Mouse (Mus musculus): ENCODE measurements at regions not wholly inside any gene's neighbourhood (a gene's known extent, or its start where the extent isn't known, plus 50 kb on each side); places are given as distances from the start of the nearest gene placed in this dataset.

- no peak for ATAC-seq (ENCODE audit: insufficient read depth)
- no peak for DNase-seq (ENCODE audit: low read depth in 3 of 3, low spot score in 3 of 3)
- TF ChIP-seq CTCF (IDR thresholded peaks at IDR 0.05; ENCODE audit: low read depth) (no peak), EP300 (IDR thresholded peaks at IDR 0.05; ENCODE audit: low read depth) (no peak)
- no peaks in the 10 kb centered on the region for H3K27me3 ChIP-seq (ENCODE audit: control insufficient read depth, insufficient read depth, low read length)
- no peaks in the 10 kb centered on the region for H3K9me3 ChIP-seq (ENCODE audit: control insufficient read depth, low read length)
- H3K4me2 ChIP-seq (ENCODE audit: low read depth): no peak overlapping the region
- no peaks in the 10 kb centered on the region for H3K36me3 ChIP-seq (replicated peaks; ENCODE audit: control insufficient read depth, insufficient read depth, low read depth)
- no peak overlapping the region for H3K4me3 ChIP-seq (ENCODE audit: insufficient read depth in 1 of 2, low read depth in 2 of 2, low read length in 2 of 2)
- no peak overlapping the region for H3K27ac ChIP-seq
- H3K9ac ChIP-seq (replicated peaks): no peak overlapping the region
- H3K4me1 ChIP-seq (replicated peaks; ENCODE audit: control insufficient read depth in 2 of 2, insufficient read depth in 2 of 2, low read length in 1 of 2): no peaks in the 10 kb centered on the region
These were observed 303.6 kb downstream of the Col12a1 start for GRCm38 (mm10) chr9:79414989-79415388.

- Histone ChIP-seq H3K4me2 (ENCODE audit: low read depth) (no peak overlapping the region), H3K27me3 (ENCODE audit: control insufficient read depth, insufficient read depth, low read length) (no peaks in the 10 kb centered on the region), H3K9me3 (ENCODE audit: control insufficient read depth, low read length) (no peaks in the 10 kb centered on the region), H3K36me3 (replicated peaks; ENCODE audit: control insufficient read depth, insufficient read depth, low read depth) (no peaks in the 10 kb centered on the region), H3K27ac (no peak overlapping the region), H3K4me3 (ENCODE audit: insufficient read depth in 1 of 2, low read depth in 2 of 2, low read length in 2 of 2) (no peak overlapping the region), H3K4me1 (replicated peaks; ENCODE audit: control insufficient read depth in 2 of 2, insufficient read depth in 2 of 2, low read length in 1 of 2) (no peaks in the 10 kb centered on the region), H3K9ac (replicated peaks) (no peak overlapping the region)
- WGBS (ENCODE audit: insufficient replicate concordance): 64% methylated on average over 1 of the region's 1 CpGs
- TF ChIP-seq EP300 (IDR thresholded peaks at IDR 0.05; ENCODE audit: low read depth) (no peak), CTCF (IDR thresholded peaks at IDR 0.05; ENCODE audit: low read depth) (no peak)
- no peak for ATAC-seq (ENCODE audit: insufficient read depth)
- DNase-seq (ENCODE audit: low read depth in 3 of 3, low spot score in 3 of 3): no peak
These were observed 288.2 kb downstream of the Col12a1 start for GRCm38 (mm10) chr9:79430417-79430816.

- no peak for DNase-seq (ENCODE audit: low read depth in 3 of 3, low spot score in 3 of 3)
- 79% methylated on average over 3 of the region's 3 CpGs for WGBS (ENCODE audit: insufficient replicate concordance)
These were observed 281.0 kb downstream of the Col12a1 start for GRCm38 (mm10) chr9:79437636-79438035.

GRCm38 (mm10) chr9:79439233-79439960, 279.2 kb downstream of the Col12a1 start:
- Histone ChIP-seq H3K4me2 (ENCODE audit: low read depth) (no peak overlapping the region), H3K27ac (no peak overlapping the region), H3K27me3 (ENCODE audit: control insufficient read depth, insufficient read depth, low read length) (no peaks in the 10 kb centered on the region), H3K4me1 (replicated peaks; ENCODE audit: control insufficient read depth in 2 of 2, insufficient read depth in 2 of 2, low read length in 1 of 2) (no peaks in the 10 kb centered on the region), H3K9me3 (ENCODE audit: control insufficient read depth, low read length) (no peaks in the 10 kb centered on the region), H3K4me3 (ENCODE audit: insufficient read depth in 1 of 2, low read depth in 2 of 2, low read length in 2 of 2) (no peak overlapping the region), H3K9ac (replicated peaks) (no peak overlapping the region), H3K36me3 (replicated peaks; ENCODE audit: control insufficient read depth, insufficient read depth, low read depth) (no peaks in the 10 kb centered on the region)
- ATAC-seq (ENCODE audit: insufficient read depth) (no peak), DNase-seq (ENCODE audit: low read depth in 3 of 3, low spot score in 3 of 3) (no peak)
- TF ChIP-seq CTCF (IDR thresholded peaks at IDR 0.05; ENCODE audit: low read depth) (no peak), EP300 (IDR thresholded peaks at IDR 0.05; ENCODE audit: low read depth) (no peak)
- WGBS (ENCODE audit: insufficient replicate concordance): 37% methylated on average over 11 of the region's 11 CpGs

More at GRCm38 (mm10) chr9:79437636-79438035, 281.0 kb downstream of the Col12a1 start:
- ATAC-seq (ENCODE audit: insufficient read depth): no peak
- Histone ChIP-seq H3K27ac (no peak overlapping the region), H3K36me3 (replicated peaks; ENCODE audit: control insufficient read depth, insufficient read depth, low read depth) (no peaks in the 10 kb centered on the region), H3K4me2 (ENCODE audit: low read depth) (no peak overlapping the region), H3K4me3 (ENCODE audit: insufficient read depth in 1 of 2, low read depth in 2 of 2, low read length in 2 of 2) (no peak overlapping the region), H3K4me1 (replicated peaks; ENCODE audit: control insufficient read depth in 2 of 2, insufficient read depth in 2 of 2, low read length in 1 of 2) (no peaks in the 10 kb centered on the region), H3K9me3 (ENCODE audit: control insufficient read depth, low read length) (no peaks in the 10 kb centered on the region), H3K9ac (replicated peaks) (no peak overlapping the region), H3K27me3 (ENCODE audit: control insufficient read depth, insufficient read depth, low read length) (no peaks in the 10 kb centered on the region)
- no peak for TF ChIP-seq CTCF (IDR thresholded peaks at IDR 0.05; ENCODE audit: low read depth)
- TF ChIP-seq EP300 (IDR thresholded peaks at IDR 0.05; ENCODE audit: low read depth): no peak

- Histone ChIP-seq H3K9ac (replicated peaks) (no peak overlapping the region), H3K4me3 (ENCODE audit: insufficient read depth in 1 of 2, low read depth in 2 of 2, low read length in 2 of 2) (no peak overlapping the region), H3K4me1 (replicated peaks; ENCODE audit: control insufficient read depth in 2 of 2, insufficient read depth in 2 of 2, low read length in 1 of 2) (no peaks in the 10 kb centered on the region), H3K36me3 (replicated peaks; ENCODE audit: control insufficient read depth, insufficient read depth, low read depth) (no peaks in the 10 kb centered on the region), H3K27me3 (ENCODE audit: control insufficient read depth, insufficient read depth, low read length) (no peaks in the 10 kb centered on the region), H3K4me2 (ENCODE audit: low read depth) (no peak overlapping the region), H3K27ac (no peak overlapping the region), H3K9me3 (ENCODE audit: control insufficient read depth, low read length) (no peaks in the 10 kb centered on the region)
- 52% methylated on average over 3 of the region's 3 CpGs for WGBS (ENCODE audit: insufficient replicate concordance)
- DNase-seq (ENCODE audit: low read depth in 3 of 3, low spot score in 3 of 3) (no peak), ATAC-seq (ENCODE audit: insufficient read depth) (no peak)
- TF ChIP-seq CTCF (IDR thresholded peaks at IDR 0.05; ENCODE audit: low read depth): no peak
- no peak for TF ChIP-seq EP300 (IDR thresholded peaks at IDR 0.05; ENCODE audit: low read depth)
These were observed 263.4 kb downstream of the Col12a1 start for GRCm38 (mm10) chr9:79455226-79455625.
